Mouse (Mus musculus): ENCODE measurements around the gene Rho.

Gene Rho

GRCm38 (mm10) chr6:115931639-115932038 lies at the start of gene Rho:
Gene Rho, plus strand, starts transcription at chr6:115931748.
- in situ Hi-C loops (cut with MboI) = no loop called here

- in situ Hi-C loops (cut with MboI) = no loop called here
These were observed 47.5 kb upstream of the Rho start for GRCm38 (mm10) chr6:115884018-115884417.

GRCm38 (mm10) chr6:115886894-115887293 lies 44.7 kb upstream of the Rho start:
- in situ Hi-C loops (cut with MboI) = no loop called here

- in situ Hi-C loops (cut with MboI) = no loop called here
These were observed 43.3 kb upstream of the Rho start for GRCm38 (mm10) chr6:115888296-115888695.

- in situ Hi-C loops (cut with MboI) = no loop called here
These were observed 40.9 kb upstream of the Rho start for GRCm38 (mm10) chr6:115890601-115891000.

GRCm38 (mm10) chr6:115891061-115891460 lies 40.5 kb upstream of the Rho start:
- in situ Hi-C loops (cut with MboI) = no loop called here

GRCm38 (mm10) chr6:115891497-115892061 lies 40.0 kb upstream of the Rho start:
- in situ Hi-C loops (cut with MboI) = no loop called here

GRCm38 (mm10) chr6:115892363-115892762 lies 39.2 kb upstream of the Rho start:
- in situ Hi-C loops (cut with MboI) = no loop called here

- in situ Hi-C loops (cut with MboI) = no loop called here
These were observed 35.2 kb upstream of the Rho start for GRCm38 (mm10) chr6:115896346-115896745.

GRCm38 (mm10) chr6:115897117-115897516 lies 34.4 kb upstream of the Rho start:
- in situ Hi-C loops (cut with MboI) = no loop called here

GRCm38 (mm10) chr6:115897926-115898520 lies 33.5 kb upstream of the Rho start:
- in situ Hi-C loops (cut with MboI) = no loop called here

- in situ Hi-C loops (cut with MboI) = loop anchor here (10.0 kb wide), 2 partner anchors 104 to 234 kb away; no protein-coding TSS in a partner anchor
These were observed 30.5 kb upstream of the Rho start for GRCm38 (mm10) chr6:115901062-115901461.

GRCm38 (mm10) chr6:115901489-115901931 lies 30.0 kb upstream of the Rho start:
- in situ Hi-C loops (cut with MboI) = loop anchor here (10.0 kb wide), 2 partner anchors 103 to 233 kb away; no protein-coding TSS in a partner anchor

GRCm38 (mm10) chr6:115902545-115902944 lies 29.0 kb upstream of the Rho start:
- in situ Hi-C loops (cut with MboI) = loop anchor here (10.0 kb wide), 2 partner anchors 102 to 232 kb away; no protein-coding TSS in a partner anchor

GRCm38 (mm10) chr6:115905568-115905967 lies 26.0 kb upstream of the Rho start:
- in situ Hi-C loops (cut with MboI) = loop anchor here (10.0 kb wide), 2 partner anchors 99 to 229 kb away; no protein-coding TSS in a partner anchor

- in situ Hi-C loops (cut with MboI) = loop anchor here (10.0 kb wide), 2 partner anchors 98 to 228 kb away; no protein-coding TSS in a partner anchor
These were observed 25.1 kb upstream of the Rho start for GRCm38 (mm10) chr6:115906455-115906854.

GRCm38 (mm10) chr6:115906871-115907270 lies 24.7 kb upstream of the Rho start:
- in situ Hi-C loops (cut with MboI) = loop anchor here (10.0 kb wide), 2 partner anchors 98 to 228 kb away; no protein-coding TSS in a partner anchor

GRCm38 (mm10) chr6:115908421-115908982 lies 23.0 kb upstream of the Rho start:
- in situ Hi-C loops (cut with MboI) = loop anchor here (10.0 kb wide), 2 partner anchors 96 to 226 kb away; no protein-coding TSS in a partner anchor

- in situ Hi-C loops (cut with MboI) = loop anchor here (10.0 kb wide), 2 partner anchors 96 to 226 kb away; no protein-coding TSS in a partner anchor
These were observed 22.5 kb upstream of the Rho start for GRCm38 (mm10) chr6:115909052-115909451.

- in situ Hi-C loops (cut with MboI) = loop anchor here (10.0 kb wide), 2 partner anchors 95 to 225 kb away; no protein-coding TSS in a partner anchor
These were observed 21.6 kb upstream of the Rho start for GRCm38 (mm10) chr6:115909940-115910339.

GRCm38 (mm10) chr6:115911763-115912162 lies 19.8 kb upstream of the Rho start:
- in situ Hi-C loops (cut with MboI) = no loop called here

- in situ Hi-C loops (cut with MboI) = no loop called here
These were observed 18.1 kb upstream of the Rho start for GRCm38 (mm10) chr6:115913482-115913881.
